Mouse (Mus musculus) ES-Bruce4 (cell line): ENCODE results near the gene Hus1b. TPM values are rescaled to one million over a fixed set of nuclear protein-coding genes. Genes with fewer than 3 reads are reported as not detected.
A peak's percentile ranks its signal among the peaks of the same experiment; 100 is the strongest.

ENCODE experiments used
- H3K27ac ChIP-seq: 2 replicates; pipeline ENCODE4 v1.5.1; 2012; ENCODE audit warnings: low read length, inconsistent platforms; ENCODE audit not compliant: insufficient read depth
- H3K27me3 ChIP-seq: 2 replicates; pipeline ENCODE4 v1.6.1; 2012; ENCODE audit warnings: mild to moderate bottlenecking, low read length, inconsistent platforms; ENCODE audit not compliant: control insufficient read depth, poor library complexity, insufficient read depth, severe bottlenecking
- H3K36me3 ChIP-seq: 2 replicates; pipeline ENCODE4 v1.6.1; 2012; ENCODE audit warnings: inconsistent platforms, mild to moderate bottlenecking, low read length, moderate library complexity; ENCODE audit not compliant: control insufficient read depth, poor library complexity, insufficient read depth, severe bottlenecking
- H3K4me1 ChIP-seq: one replicate; pipeline ENCODE4 v1.8.1; 2011; ENCODE audit warnings: low read length; ENCODE audit not compliant: control insufficient read depth, insufficient read depth
- H3K4me3 ChIP-seq: 2 replicates; pipeline ENCODE4 v1.5.1; 2011; ENCODE audit warnings: low read depth, mild to moderate bottlenecking, low read length
- H3K9ac ChIP-seq: 2 replicates; pipeline ENCODE4 v1.6.1; 2012; ENCODE audit warnings: low read depth, mild to moderate bottlenecking, inconsistent platforms; ENCODE audit not compliant: poor library complexity, severe bottlenecking
- H3K9me3 ChIP-seq: replicated peaks from 2 replicates; pipeline ENCODE4 v1.6.1; 2012; ENCODE audit warnings: mild to moderate bottlenecking, low read length, inconsistent platforms; ENCODE audit not compliant: control insufficient read depth, poor library complexity, insufficient read depth, severe bottlenecking
- CTCF ChIP-seq: IDR thresholded peaks from one replicate; pipeline ENCODE4 v1.8.1; 2011; ENCODE audit warnings: low read depth, low read length
- EP300 ChIP-seq: IDR thresholded peaks from 2 replicates; pipeline ENCODE4 v1.6.1; 2011; ENCODE audit warnings: low read depth, low read length; ENCODE audit not compliant: insufficient read depth
- POLR2A ChIP-seq: IDR thresholded peaks from one replicate; pipeline ENCODE4 v1.8.1; 2011; ENCODE audit warnings: low read length; ENCODE audit not compliant: insufficient read depth
- polyA plus RNA-seq: library from polyadenylated mRNA; stranded (reverse); fragments of >200 nt; gene quantifications from 2 replicates; pipeline ENCODE4 v1.2.4, GENCODE M21; 2011; ENCODE audit warnings: low read depth; ENCODE audit not compliant: missing spikeins, insufficient read depth, insufficient read length

Gene Hus1b
- polyA plus RNA-seq, 1 experiment: 0.67 TPM

GRCm38 (mm10) chr13:30986934-30987455, 39.4 kb upstream of the Hus1b start:
- no peak overlapping the region for H3K27ac ChIP-seq
- TF ChIP-seq POLR2A (no peak), CTCF (no peak), EP300 (no peak)
- H3K4me3 ChIP-seq: no peak overlapping the region
- no peak overlapping the region for H3K9ac ChIP-seq
- no peaks in the 10 kb centered on the region for H3K4me1 ChIP-seq
- H3K36me3 ChIP-seq: no peaks in the 10 kb centered on the region
- no peaks in the 10 kb centered on the region for H3K27me3 ChIP-seq
- no peaks in the 10 kb centered on the region for H3K9me3 ChIP-seq

GRCm38 (mm10) chr13:30985598-30986466, 38.3 kb upstream of the Hus1b start:
- H3K9ac ChIP-seq: peak overlapping the region; percentile 38
- no peak for TF ChIP-seq POLR2A
- no peak for TF ChIP-seq EP300
- no peak for TF ChIP-seq CTCF
- peak overlapping the region; percentile 54 for H3K4me3 ChIP-seq
- H3K27me3 ChIP-seq: no peaks in the 10 kb centered on the region
- no peaks in the 10 kb centered on the region for H3K36me3 ChIP-seq
- no peaks in the 10 kb centered on the region for H3K4me1 ChIP-seq
- H3K27ac ChIP-seq: no peak overlapping the region
- H3K9me3 ChIP-seq: no peaks in the 10 kb centered on the region

GRCm38 (mm10) chr13:30985275-30985597, 37.7 kb upstream of the Hus1b start:
- no peaks in the 10 kb centered on the region for H3K27me3 ChIP-seq

GRCm38 (mm10) chr13:30981666-30982065, 34.1 kb upstream of the Hus1b start:
- H3K9me3 ChIP-seq: no peaks in the 10 kb centered on the region
- no peak overlapping the region for H3K9ac ChIP-seq
- no peak overlapping the region for H3K27ac ChIP-seq
- H3K4me1 ChIP-seq: no peaks in the 10 kb centered on the region
- H3K27me3 ChIP-seq: no peaks in the 10 kb centered on the region
- TF ChIP-seq CTCF (peak; percentile 54), EP300 (no peak)
- H3K36me3 ChIP-seq: no peaks in the 10 kb centered on the region
- H3K4me3 ChIP-seq: no peak overlapping the region

More at GRCm38 (mm10) chr13:30985275-30985597, 37.7 kb upstream of the Hus1b start:
- Histone ChIP-seq H3K9me3 (no peaks in the 10 kb centered on the region), H3K9ac (peak overlapping the region; percentile 38), H3K27ac (no peak overlapping the region), H3K4me1 (no peaks in the 10 kb centered on the region), H3K4me3 (peak overlapping the region; percentile 54), H3K36me3 (no peaks in the 10 kb centered on the region)
- TF ChIP-seq POLR2A: no peak
- no peak for TF ChIP-seq CTCF
- no peak for TF ChIP-seq EP300

GRCm38 (mm10) chr13:30978224-30978623, 30.7 kb upstream of the Hus1b start:
- Histone ChIP-seq H3K4me3 (no peak overlapping the region), H3K4me1 (no peaks in the 10 kb centered on the region), H3K36me3 (no peaks in the 10 kb centered on the region), H3K27ac (no peak overlapping the region), H3K9me3 (no peaks in the 10 kb centered on the region), H3K27me3 (no peaks in the 10 kb centered on the region), H3K9ac (no peak overlapping the region)
- TF ChIP-seq CTCF: no peak
- TF ChIP-seq POLR2A: no peak
- no peak for TF ChIP-seq EP300

- Histone ChIP-seq H3K27ac (no peak overlapping the region), H3K4me1 (no peaks in the 10 kb centered on the region), H3K9me3 (no peaks in the 10 kb centered on the region), H3K27me3 (no peaks in the 10 kb centered on the region), H3K36me3 (no peaks in the 10 kb centered on the region), H3K9ac (no peak overlapping the region), H3K4me3 (no peak overlapping the region)
- TF ChIP-seq CTCF: no peak
- TF ChIP-seq EP300: no peak
- no peak for TF ChIP-seq POLR2A
Observed at GRCm38 (mm10) chr13:30976536-30977084, 29.1 kb upstream of the Hus1b start.
